In genomic region chr16:92115611-92116421, GRCm38 (mm10) we compare ENCODE assay signal across 7 mouse cellular contexts. TPM values are rescaled to one million over a fixed set of nuclear protein-coding genes. Genes with fewer than 3 reads are reported as not detected.
A peak's percentile ranks its signal among the peaks of the same experiment; 100 is the strongest.
DNase-seq lines count a peak whose midpoint lies in the region; ATAC-seq lines count a peak whose summit lies in the region.

No protein-coding gene starts in this region.

- peaks cover 9% of the 10 kb centered on the region for H3K36me3 ChIP-seq in forebrain, embryonic 12.5 days (replicated peaks)

- H3K4me1 ChIP-seq in forebrain, embryonic 12.5 days: peaks cover 31% of the 10 kb centered on the region

- peak; percentile 71 for ATAC-seq in forebrain, embryonic 12.5 days (ENCODE audit: low FRiP score)
- no peak for ATAC-seq in erythroblast, adult 5-6 weeks (replicated peaks; ENCODE audit: low FRiP score, poor library complexity, severe bottlenecking)

- H3K9me3 ChIP-seq in forebrain, embryonic 12.5 days: no peaks in the 10 kb centered on the region

- no peak overlapping the region for H3K4me3 ChIP-seq in forebrain, embryonic 12.5 days (replicated peaks)

- peak overlapping the region; percentile 43 for H3K27ac ChIP-seq in forebrain, embryonic 12.5 days

- peak; percentile 67 for DNase-seq in ovary, postnatal 36 days (ENCODE audit: low spot score)
- DNase-seq in ovary, postnatal 10 days (ENCODE audit: low spot score): no peak
- DNase-seq in cerebellum, adult 11-12 months: peak; percentile 63
- DNase-seq in layer of hippocampus, adult 9-11 months: peak; percentile 61
- DNase-seq in mesoderm, embryonic 11.5 days (ENCODE audit: low read depth, low spot score): peak; percentile 29

- H3K9ac ChIP-seq in forebrain, embryonic 12.5 days: peak overlapping the region; percentile 25; the same call in 1 of the 2 replicates

- WGBS in forebrain, embryonic 12.5 days: 33% methylated on average over 20 of the region's 20 CpGs

- H3K4me2 ChIP-seq in forebrain, embryonic 12.5 days: peak overlapping the region; percentile 15

- H3K27me3 ChIP-seq in forebrain, embryonic 12.5 days: no peaks in the 10 kb centered on the region

RNA-seq across cellular contexts. Expression of gene Slc5a3, which starts 57.7 kb away (rescaled TPM):
- polyA plus RNA-seq in forebrain, embryonic 12.5 days (2016; fragmentation: Nextera tagmentation; extraction: Ambion mirVana): 14.0 TPM in 2 replicates
- under 0.01 and 0.21 TPM in 2 replicates for total RNA-seq in erythroblast, adult 5-6 weeks (2015; ENCODE audit: low replicate concordance)
- total RNA-seq in erythroblast, adult 5-6 weeks (2017; ENCODE audit: low replicate concordance): 0.28 and 0.43 TPM in 2 replicates

RNA-seq across cellular contexts. Expression of gene Gm49711, which starts 57.7 kb away (rescaled TPM):
- 0.29 TPM in 1 of 2 replicates, not detected in the other for polyA plus RNA-seq in forebrain, embryonic 12.5 days (2016; fragmentation: Nextera tagmentation; extraction: Ambion mirVana)
- total RNA-seq in erythroblast, adult 5-6 weeks (2015; ENCODE audit: low replicate concordance): not detected in 2 replicates
- not detected in 2 replicates for total RNA-seq in erythroblast, adult 5-6 weeks (2017; ENCODE audit: low replicate concordance)

RNA-seq across cellular contexts. Expression of gene Mrps6, which starts 57.7 kb away (rescaled TPM):
- 124 and 133 TPM in 2 replicates for polyA plus RNA-seq in forebrain, embryonic 12.5 days (2016; fragmentation: Nextera tagmentation; extraction: Ambion mirVana)
- total RNA-seq in erythroblast, adult 5-6 weeks (2015; ENCODE audit: low replicate concordance): not detected in 2 replicates
- 2.4 and 5.5 TPM in 2 replicates for total RNA-seq in erythroblast, adult 5-6 weeks (2017; ENCODE audit: low replicate concordance)
